Mouse (Mus musculus): ENCODE data around the gene Pdxp.

GRCm38 (mm10) chr15:78937963-78938362 lies 24.2 kb downstream of the Pdxp start:
- no peak for TF ChIP-seq MAX (IDR thresholded peaks at IDR 0.05; ENCODE audit: low read length)
- no peak for TF ChIP-seq CTCF (conservative IDR thresholded peaks at IDR 0.05 in 1 of 2, IDR thresholded peaks at IDR 0.05 in 1 of 2; ENCODE audit: low read depth in 2 of 2, low read length in 2 of 2)
- no peak for TF ChIP-seq MAFK (IDR thresholded peaks at IDR 0.05; ENCODE audit: insufficient replicate concordance, low read length)
- no peak for TF ChIP-seq EP300 (IDR thresholded peaks at IDR 0.05; ENCODE audit: low read length)
- no peak for TF ChIP-seq E2F4 (IDR thresholded peaks at IDR 0.05; ENCODE audit: insufficient replicate concordance, low read depth, low read length)
- TF ChIP-seq POLR2A (IDR thresholded peaks at IDR 0.05; ENCODE audit: low read depth, low read length): no peak
- TF ChIP-seq SIN3A (IDR thresholded peaks at IDR 0.05; ENCODE audit: low read length): no peak
- no peak for TF ChIP-seq TCF12 (IDR thresholded peaks at IDR 0.05; ENCODE audit: low read depth, low read length)
- no peak for TF ChIP-seq HCFC1 (IDR thresholded peaks at IDR 0.05; ENCODE audit: low read depth, low read length)
- no peak for TF ChIP-seq NELFE (IDR thresholded peaks at IDR 0.05; ENCODE audit: low read depth, low read length)
- no peak for TF ChIP-seq BHLHE40 (IDR thresholded peaks at IDR 0.05; ENCODE audit: low read depth, low read length)
- TF ChIP-seq RCOR1 (conservative IDR thresholded peaks at IDR 0.05; ENCODE audit: low read depth, low read length): no peak
